Mouse (Mus musculus) B cell, adult (primary cell): ENCODE data around the gene Pm20d1. TPM values are rescaled to one million over a fixed set of nuclear protein-coding genes. Genes with fewer than 3 reads are reported as not detected.

ENCODE experiments used
- total RNA-seq: library from RNA; stranded (reverse); gene quantifications from 4 replicates; pipeline ENCODE4 v1.2.4, GENCODE M21; 2023; ENCODE audit not compliant: inconsistent age

Pm20d1 gene
- total RNA-seq: not detected in 4 replicates

DNA sequence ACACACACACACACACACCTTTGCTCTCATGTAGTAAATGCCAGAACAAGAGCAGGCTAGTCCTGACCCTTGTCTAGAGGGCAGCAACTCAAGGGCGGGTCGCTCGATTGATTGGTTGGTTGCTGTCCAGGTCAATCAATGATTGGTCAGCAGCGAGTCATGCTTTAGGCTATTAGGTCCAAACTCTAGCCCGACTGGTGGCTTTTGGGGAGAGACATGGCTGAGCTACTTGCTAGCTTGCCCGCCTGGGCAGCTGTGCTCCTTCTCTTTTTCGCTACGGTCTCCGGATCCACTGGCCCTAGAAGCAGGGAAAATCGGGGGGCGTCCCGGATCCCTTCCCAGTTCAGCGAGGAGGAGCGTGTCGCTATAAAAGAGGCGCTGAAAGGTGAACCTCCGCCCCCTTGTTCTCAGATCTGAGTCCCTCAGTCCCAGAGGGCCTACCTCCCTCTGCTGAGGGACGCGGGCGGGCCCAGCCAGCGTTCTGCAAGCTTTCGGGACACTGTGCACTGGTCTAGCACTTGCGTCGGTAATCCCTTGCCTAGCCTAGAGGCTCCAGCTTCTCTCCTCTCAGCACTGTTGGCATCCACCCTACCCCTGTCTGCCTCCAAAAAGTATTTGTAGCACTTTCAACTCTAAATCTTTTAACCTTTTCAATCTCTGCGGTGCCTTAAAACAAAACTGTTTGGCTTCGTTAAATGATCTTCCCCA, at the start of gene Pm20d1:
Pm20d1 (plus strand) TSS at position 180 of the 708 bp plus-strand sequence.

DNA sequence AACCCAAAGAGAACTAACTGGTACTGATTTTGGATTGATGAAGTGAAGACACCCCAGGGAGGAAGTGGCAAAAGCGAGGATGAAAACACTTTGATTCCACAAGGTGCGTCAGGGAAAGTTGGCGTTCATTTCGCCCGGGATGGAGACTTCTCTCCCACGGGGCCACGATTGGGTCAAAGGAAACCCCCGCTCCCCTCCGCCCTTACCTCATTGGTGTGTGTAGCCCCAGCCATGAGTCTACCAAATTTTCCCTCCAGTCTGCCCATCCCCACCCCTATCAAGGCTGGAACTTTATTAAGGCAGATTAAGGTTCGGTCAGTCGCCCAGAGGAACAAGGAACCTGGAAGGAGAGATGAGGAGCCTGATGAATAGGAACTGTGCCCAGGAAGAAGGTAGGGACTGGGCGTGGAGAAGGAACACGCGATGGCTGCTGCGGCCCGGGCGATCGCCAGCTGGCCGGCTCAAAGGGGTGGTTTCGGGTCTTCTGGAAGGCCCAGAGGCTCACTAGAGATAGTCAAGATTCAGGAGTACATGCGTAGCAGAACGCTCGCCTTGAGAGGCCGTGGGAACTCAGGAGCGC, 30.1 kb downstream of the Pm20d1 start, which contains the start of gene Slc41a1:
Slc41a1 (plus strand) TSS at position 287 of the 580 bp plus-strand sequence.

DNA sequence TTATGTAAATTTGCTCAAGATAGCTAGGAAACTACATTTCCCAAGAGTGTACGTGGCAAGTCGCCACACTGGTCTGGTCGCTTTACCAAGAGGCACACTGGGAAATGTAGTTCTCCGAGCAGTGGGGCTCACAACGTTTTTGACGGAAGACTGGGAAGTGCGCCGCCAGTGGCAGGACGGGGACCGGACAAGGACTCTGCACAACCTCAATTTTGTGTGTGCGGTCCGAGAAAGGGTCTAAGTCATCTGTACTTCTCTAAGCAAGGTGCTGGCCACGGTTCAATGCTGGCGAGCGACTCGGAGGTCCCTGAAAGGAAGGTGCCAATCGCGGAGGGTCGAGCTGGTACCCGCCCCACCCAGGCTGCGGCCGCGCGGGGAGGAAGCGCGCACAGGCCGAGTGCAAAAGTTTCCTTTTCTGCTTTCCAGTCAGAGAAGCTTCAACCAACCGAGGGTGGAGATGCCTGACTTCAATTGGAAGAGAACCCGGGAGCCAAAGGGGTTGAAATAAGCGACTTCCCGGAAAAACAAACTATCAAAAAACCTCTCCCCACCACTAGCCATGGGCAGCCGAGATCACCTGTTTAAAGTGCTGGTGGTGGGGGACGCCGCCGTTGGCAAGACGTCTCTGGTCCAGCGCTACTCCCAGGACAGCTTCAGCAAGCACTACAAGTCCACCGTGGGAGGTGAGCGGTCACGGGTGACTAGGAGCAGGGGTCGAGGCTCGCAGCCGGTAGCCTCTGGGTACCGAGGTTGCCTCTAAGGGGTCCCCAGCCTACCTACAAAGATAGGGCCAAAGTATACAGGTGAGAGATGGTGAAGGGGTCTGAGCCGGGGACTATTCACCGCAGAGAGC, 70.1 kb downstream of the Pm20d1 start, which contains the start of gene Rab29:
Rab29 (plus strand) TSS at position 132 of the 853 bp plus-strand sequence.

Other genes with a start within 250 kb of the Pm20d1 start
- gene Avpr1b, start 198.1 kb upstream of the Pm20d1 start, total RNA-seq: not detected in 4 replicates
- 127 to 150 TPM (median 135 TPM) in 4 replicates for gene Ctse, start 159.1 kb upstream of the Pm20d1 start, total RNA-seq
- gene Rab7b, start 108.7 kb upstream of the Pm20d1 start, total RNA-seq: 0.42 to 1.1 TPM (median 0.67 TPM) in 4 replicates
- 0.27 TPM in 1 of 4 replicates, not detected in the others for gene Slc26a9, start 53.4 kb upstream of the Pm20d1 start, total RNA-seq
- gene Slc41a1, start 30.1 kb downstream of the Pm20d1 start, total RNA-seq: 35.8 to 43.3 TPM (median 42.4 TPM) in 4 replicates
- gene Rab29, start 69.8 kb downstream of the Pm20d1 start, total RNA-seq: 14.0 to 18.3 TPM (median 16.7 TPM) in 4 replicates
- 88.1 to 97.5 TPM (median 94.8 TPM) in 4 replicates for gene Nucks1, start 113.2 kb downstream of the Pm20d1 start, total RNA-seq
- 0.90 to 2.0 TPM (median 1.5 TPM) in 4 replicates for gene Slc45a3, start 165.6 kb downstream of the Pm20d1 start, total RNA-seq
- gene Elk4, start 210.2 kb downstream of the Pm20d1 start, total RNA-seq: 309 to 345 TPM (median 326 TPM) in 4 replicates